Mouse (Mus musculus) CH12.LX (cell line): ENCODE data around the gene Borcs8. TPM values are rescaled to one million over a fixed set of nuclear protein-coding genes. Genes with fewer than 3 reads are reported as not detected.

Experiments
- DNase-seq: peaks from one replicate; pipeline ENCODE4 v3.0.0-alpha.2; 2013; ENCODE audit errors: extremely low read depth
- H3K27ac ChIP-seq: 2 replicates; pipeline ENCODE4 v1.5.1; 2012; ENCODE audit warnings: low read depth, mild to moderate bottlenecking, control low read depth, moderate library complexity; ENCODE audit not compliant: insufficient read depth
- H3K27me3 ChIP-seq: replicated peaks from 2 replicates; pipeline ENCODE3; 2012; ENCODE audit warnings: inconsistent platforms
- H3K36me3 ChIP-seq, 2 experiments: replicated peaks in 1 of 2; 2 replicates each; pipeline versions ENCODE3 to v1.6.1; 2012; ENCODE audit warnings: inconsistent platforms in 1 of 2, low read length in 1 of 2, mild to moderate bottlenecking in 1 of 2, mixed read lengths in 1 of 2, moderate library complexity in 1 of 2; ENCODE audit not compliant: control insufficient read depth in 1 of 2, insufficient read depth in 1 of 2
- H3K4me1 ChIP-seq, 2 experiments: 2 replicates each; pipeline ENCODE4 v1.6.1; 2012; ENCODE audit warnings: inconsistent platforms in 1 of 2, moderate library complexity in 1 of 2; ENCODE audit not compliant: insufficient read depth in 2 of 2, control insufficient read depth in 1 of 2
- H3K4me2 ChIP-seq: 2 replicates; pipeline ENCODE4 v1.6.1; 2012; ENCODE audit warnings: low read depth, mild to moderate bottlenecking, control low read depth; ENCODE audit not compliant: poor library complexity, insufficient read depth, severe bottlenecking
- H3K4me3 ChIP-seq, 3 experiments: fragments of 150-350 bp in 1 of 3; sonication (generic) in 1 of 3; replicated peaks in 1 of 3; 2 replicates each; pipeline versions ENCODE3 to v1.5.1; 2011 to 2012; ENCODE audit warnings: low read depth in 2 of 3, low read length in 2 of 3, mild to moderate bottlenecking in 2 of 3, moderate library complexity in 2 of 3, control low read depth in 1 of 3, improper control_type of control experiment in 1 of 3, inconsistent platforms in 1 of 3, mixed read lengths in 1 of 3; ENCODE audit not compliant: poor library complexity in 1 of 3
- H3K79me2 ChIP-seq: replicated peaks from 2 replicates; pipeline ENCODE4 v1.6.1; 2012; ENCODE audit warnings: mild to moderate bottlenecking, moderate library complexity; ENCODE audit not compliant: control insufficient read depth, poor library complexity, insufficient read depth, severe bottlenecking; ENCODE audit errors: extremely low read depth
- H3K9ac ChIP-seq: 2 replicates; pipeline ENCODE4 v1.6.1; 2012; ENCODE audit warnings: low read depth, mild to moderate bottlenecking, control low read depth, moderate library complexity; ENCODE audit not compliant: insufficient read depth
- H3K9me3 ChIP-seq: replicated peaks from 2 replicates; pipeline ENCODE3; 2012; ENCODE audit warnings: low read length, inconsistent platforms, mixed read lengths
- BHLHE40 ChIP-seq: IDR thresholded peaks from 2 replicates; pipeline ENCODE4 v1.6.1; 2011; ENCODE audit warnings: mild to moderate bottlenecking, low read depth, low read length, improper control_type of control experiment
- CHD1 ChIP-seq: IDR thresholded peaks from 2 replicates; pipeline ENCODE4 v1.6.1; 2012; ENCODE audit warnings: low read depth, low read length, improper control_type of control experiment, inconsistent platforms
- CTCF ChIP-seq, 2 experiments: IDR thresholded peaks in 1 of 2; conservative IDR thresholded peaks in 1 of 2; 2 replicates each; pipeline ENCODE4 v1.5.1; 2011 to 2012; ENCODE audit warnings: low read depth in 2 of 2, low read length in 2 of 2, improper control_type of control experiment in 1 of 2, inconsistent platforms in 1 of 2, mild to moderate bottlenecking in 1 of 2, moderate library complexity in 1 of 2
- E2F4 ChIP-seq: IDR thresholded peaks from 2 replicates; pipeline ENCODE4 v1.6.1; 2011; ENCODE audit warnings: low read depth, low read length, improper control_type of control experiment; ENCODE audit not compliant: insufficient replicate concordance
- EP300 ChIP-seq: IDR thresholded peaks from 2 replicates; pipeline ENCODE4 v1.6.1; 2011; ENCODE audit warnings: low read length, improper control_type of control experiment
- ETS1 ChIP-seq: conservative IDR thresholded peaks from 2 replicates; pipeline ENCODE4 v1.6.1; 2012; ENCODE audit warnings: low read depth, mild to moderate bottlenecking, inconsistent platforms, low read length, improper control_type of control experiment, moderate library complexity
- HCFC1 ChIP-seq: IDR thresholded peaks from 2 replicates; pipeline ENCODE4 v1.6.1; 2012; ENCODE audit warnings: low read depth, mild to moderate bottlenecking, inconsistent platforms, low read length, improper control_type of control experiment
- IRF4 ChIP-seq: IDR thresholded peaks from 2 replicates; pipeline ENCODE4 v1.6.1; 2014; ENCODE audit warnings: low read depth, mild to moderate bottlenecking, inconsistent platforms, low read length, improper control_type of control experiment
- MAX ChIP-seq: IDR thresholded peaks from 2 replicates; pipeline ENCODE4 v1.6.1; 2011; ENCODE audit warnings: low read length, improper control_type of control experiment
- NELFE ChIP-seq: IDR thresholded peaks from 2 replicates; pipeline ENCODE4 v1.6.1; 2011; ENCODE audit warnings: low read depth, low read length, improper control_type of control experiment
- PAX5 ChIP-seq: IDR thresholded peaks from 2 replicates; pipeline ENCODE4 v1.6.1; 2012; ENCODE audit warnings: low read length, inconsistent platforms, mixed read lengths
- RCOR1 ChIP-seq: conservative IDR thresholded peaks from 2 replicates; pipeline ENCODE4 v1.6.1; 2012; ENCODE audit warnings: low read depth, mild to moderate bottlenecking, inconsistent platforms, low read length, improper control_type of control experiment
- SMC3 ChIP-seq: IDR thresholded peaks from 2 replicates; pipeline ENCODE4 v1.6.1; 2011; ENCODE audit warnings: low read depth, low read length, improper control_type of control experiment
- USF1 ChIP-seq: IDR thresholded peaks from 2 replicates; pipeline ENCODE4 v1.6.1; 2014; ENCODE audit warnings: low read depth, mild to moderate bottlenecking, inconsistent platforms, low read length, improper control_type of control experiment
- USF2 ChIP-seq: conservative IDR thresholded peaks from 2 replicates; pipeline ENCODE4 v1.6.1; 2011; ENCODE audit warnings: low read depth, low read length, improper control_type of control experiment
- ZC3H11A ChIP-seq: IDR thresholded peaks from 2 replicates; pipeline ENCODE4 v1.6.1; 2012; ENCODE audit warnings: low read depth, mild to moderate bottlenecking, inconsistent platforms, low read length, improper control_type of control experiment
- ZNF384 ChIP-seq: IDR thresholded peaks from 2 replicates; pipeline ENCODE4 v1.6.1; 2012; ENCODE audit warnings: low read depth, low read length, improper control_type of control experiment, inconsistent platforms
- dilution Hi-C: fragments of 300-500 bp; cut with MboI; formaldehyde crosslinking; loops from 2 replicates; pipeline ENCODE4 v1.14.3; 2020; ENCODE audit warnings: low sequenced_read_pairs; ENCODE audit not compliant: extremely low pct_unique_long_range_greater_than_20kb, extremely low pct_ligation_motif_present
- in situ Hi-C: fragments of 300-500 bp; cut with MboI; formaldehyde crosslinking; loops from 3 replicates; pipeline ENCODE4 v1.14.3; 2019; ENCODE audit warnings: low sequenced_read_pairs, low pct_ligation_motif_present, low pct_unique_long_range_greater_than_20kb, mixed read lengths
- polyA plus RNA-seq: library from polyadenylated mRNA; unstranded; fragments of >175 nt; gene quantifications from 2 replicates; pipeline ENCODE4 v1.2.1, GENCODE M21; 2012; ENCODE audit warnings: low read depth; ENCODE audit not compliant: insufficient read length
- total RNA-seq, 2 experiments: library from RNA; depleted of rRNA; stranded (reverse); fragments of 300-350 nt in 1 of 2; fragments of >200 nt in 1 of 2; gene quantifications; 2 replicates each; pipeline ENCODE4 v1.2.3; 2012 to 2014

The Borcs8 gene
- total and polyA plus RNA-seq, 3 experiments: 22.2 to 56.4 (median 44.0) TPM

- Histone ChIP-seq H3K4me3 (no peak overlapping the region), H3K27ac (no peak overlapping the region), H3K4me2 (peak overlapping the region; percentile 17; the same call in 1 of the 2 replicates), H3K9ac (no peak overlapping the region), H3K27me3 (peaks cover 7% of the 10 kb centered on the region), H3K4me1 (peaks cover 41 to 88% of the 10 kb centered on the region in 2 experiments), H3K9me3 (peaks cover 10% of the 10 kb centered on the region), H3K79me2 (no peaks in the 10 kb centered on the region), H3K36me3 (no peaks in the 10 kb centered on the region)
- dilution Hi-C loops: no loop called here
- 0 out of 2 replicates have a peak, but pooled peaks have one; percentile 46 for TF ChIP-seq EP300
- peak; percentile 52; the same call in 1 of the 2 replicates for TF ChIP-seq IRF4
- no peak for TF ChIP-seq ETS1
- no peak for TF ChIP-seq RCOR1
- no peak for TF ChIP-seq ZNF384
- in situ Hi-C loops: no loop called here
- DNase-seq: peak; percentile 37
Observed at GRCm38 (mm10) chr8:70114488-70114887, 24.8 kb upstream of the Borcs8 start.

DNA sequence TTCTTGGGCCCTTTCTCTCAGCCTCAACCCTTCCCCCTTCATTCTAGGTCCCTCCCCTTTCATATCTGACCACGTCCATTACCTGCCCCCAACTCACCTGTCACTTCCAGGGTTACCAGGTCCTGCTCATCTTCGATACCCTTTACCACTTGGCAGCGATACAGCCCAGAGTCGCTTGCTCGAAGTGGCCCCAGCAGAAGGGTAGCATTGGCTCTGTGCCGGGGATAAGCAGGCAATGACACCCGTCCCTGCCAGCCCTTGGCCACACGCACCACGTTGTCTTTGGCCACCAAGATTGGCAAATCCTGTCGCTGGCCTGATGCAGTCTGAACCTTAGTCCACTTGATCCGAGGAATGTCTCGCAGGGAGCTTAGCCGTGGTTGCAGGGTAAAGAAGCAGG lies 24.4 kb upstream of the Borcs8 start:
- peaks cover 7% of the 10 kb centered on the region for H3K27me3 ChIP-seq
- no peak overlapping the region for H3K9ac ChIP-seq
- H3K36me3 ChIP-seq: no peaks in the 10 kb centered on the region
- dilution Hi-C loops (no loop called here), in situ Hi-C loops (no loop called here)
- 0 out of 2 replicates have a peak overlapping the region, but pooled peaks have one; percentile 17 for H3K4me2 ChIP-seq
- peaks cover 10% of the 10 kb centered on the region for H3K9me3 ChIP-seq
- H3K4me3 ChIP-seq: peak overlapping the region in 1 of 3 experiments; percentile 32
- no peak overlapping the region for H3K27ac ChIP-seq
- H3K4me1 ChIP-seq: peaks cover 36 to 84% of the 10 kb centered on the region in 2 experiments
- TF ChIP-seq EP300 (no peak), USF2 (no peak), ZC3H11A (no peak), NELFE (no peak), BHLHE40 (no peak), CTCF (conservative IDR thresholded peaks at IDR 0.05 in 1 of 2, IDR thresholded peaks at IDR 0.05 in 1 of 2; ENCODE audit: low read depth in 2 of 2, low read length in 2 of 2) (no peak), CHD1 (no peak), SMC3 (no peak), E2F4 (no peak), HCFC1 (no peak), USF1 (no peak), ETS1 (no peak), MAX (no peak), PAX5 (no peak)
- TF ChIP-seq, all 38 proteins: peak for 0
- no peak for DNase-seq
- H3K79me2 ChIP-seq: no peaks in the 10 kb centered on the region
